Mouse (Mus musculus) kidney, adult 18-20 months (tissue): ENCODE data around the gene Fbll1.
"Not testable (repeated sequence)": the region's sequence is repeated elsewhere in the genome, so short reads cannot be mapped to it uniquely, and the experiment has no call there.

Experiments used
- DNase-seq: peaks from one replicate; pipeline ENCODE4 v3.0.0; 2021

Fbll1 gene

DNA sequence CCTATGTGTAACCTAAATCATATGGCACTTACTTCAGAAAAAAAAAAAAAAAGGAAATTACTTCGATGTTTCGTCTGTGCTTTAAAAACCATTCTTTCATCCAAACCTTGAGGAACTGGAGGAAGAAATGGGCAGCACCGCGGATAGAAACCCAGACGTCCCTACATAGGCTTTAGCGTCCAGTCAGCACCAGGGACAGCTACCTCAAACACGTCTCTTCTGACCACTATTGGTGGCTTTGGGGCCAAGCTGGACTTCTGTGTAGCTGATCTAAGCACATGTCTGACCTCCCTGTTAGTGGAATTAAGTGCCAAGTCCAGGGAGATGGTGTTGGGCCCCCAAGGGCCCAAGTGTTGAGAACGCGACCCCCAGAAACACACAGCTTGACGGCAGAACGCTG, at the start of gene Fbll1:
TSS of gene Fbll1 (minus strand) at position 11 of the 400 bp plus-strand sequence.
- DNase-seq = peak; percentile 23

DNA sequence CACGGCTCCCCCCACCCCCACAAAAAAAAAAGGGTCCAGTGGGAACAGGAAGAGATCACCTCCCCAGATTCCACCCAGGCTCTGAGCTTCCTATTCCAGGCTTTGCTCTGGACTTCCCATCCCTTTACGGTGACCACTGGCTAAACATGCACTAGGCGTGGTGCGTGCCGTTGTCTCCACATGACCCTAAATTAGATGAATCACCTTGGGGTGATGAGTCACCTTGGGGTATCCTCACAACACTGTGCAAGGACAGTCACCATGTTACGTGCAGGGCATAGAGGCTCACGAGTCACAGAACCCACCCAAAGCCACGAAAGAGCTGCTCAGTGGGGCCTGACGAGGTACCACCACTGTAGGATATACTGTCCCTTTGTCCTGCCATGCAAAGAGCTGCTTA, 45.6 kb upstream of the Fbll1 start:
- no peak for DNase-seq

DNA sequence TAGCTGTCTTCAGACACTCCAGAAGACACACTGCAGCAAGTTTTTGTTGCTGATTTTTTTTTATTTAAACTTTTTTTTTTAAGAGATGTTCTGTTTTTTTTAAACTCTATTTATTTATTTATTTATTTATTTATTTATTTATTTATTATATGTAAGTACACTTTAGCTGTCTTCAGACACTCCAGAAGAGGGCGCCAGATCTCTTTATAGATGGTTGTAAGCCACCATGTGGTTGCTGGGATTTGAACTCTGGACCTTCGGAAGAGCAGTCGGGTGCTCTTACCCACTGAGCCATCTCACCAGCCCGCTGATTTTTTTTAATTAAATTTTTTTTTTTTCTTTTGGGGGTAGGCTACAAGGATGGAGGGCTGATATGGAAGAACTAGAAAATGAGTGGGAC, 43.9 kb upstream of the Fbll1 start:
- DNase-seq = not testable (repeated sequence)

DNA sequence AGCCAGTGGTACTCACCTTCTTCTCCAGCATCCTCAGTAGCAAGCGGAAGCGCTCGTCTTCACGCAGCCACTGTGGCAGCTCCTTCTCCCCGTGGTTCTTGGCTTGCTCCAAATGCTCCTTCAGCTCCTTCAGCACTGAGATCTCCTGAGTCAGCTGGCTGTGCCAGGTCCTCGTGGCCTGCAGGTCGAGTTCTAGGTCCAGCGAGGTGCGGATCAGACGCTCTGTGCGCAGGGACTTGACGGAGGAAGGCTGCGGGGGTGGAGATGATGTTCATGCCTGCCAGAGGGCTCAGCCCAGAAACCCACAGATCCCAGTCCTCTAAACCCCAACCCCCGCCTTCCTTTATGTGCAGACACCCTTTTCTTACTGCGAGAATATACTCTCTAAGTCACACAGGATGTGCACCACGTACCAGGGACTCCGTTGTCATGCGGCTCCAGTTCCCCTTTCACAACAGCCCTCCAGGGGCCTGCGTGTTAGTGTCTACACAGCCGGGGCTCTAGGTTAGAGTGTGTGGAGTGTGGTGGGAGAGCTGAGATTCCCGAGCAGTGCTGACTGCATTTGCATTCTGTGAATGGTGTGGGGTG, 43.1 kb upstream of the Fbll1 start:
- no peak for DNase-seq

DNA sequence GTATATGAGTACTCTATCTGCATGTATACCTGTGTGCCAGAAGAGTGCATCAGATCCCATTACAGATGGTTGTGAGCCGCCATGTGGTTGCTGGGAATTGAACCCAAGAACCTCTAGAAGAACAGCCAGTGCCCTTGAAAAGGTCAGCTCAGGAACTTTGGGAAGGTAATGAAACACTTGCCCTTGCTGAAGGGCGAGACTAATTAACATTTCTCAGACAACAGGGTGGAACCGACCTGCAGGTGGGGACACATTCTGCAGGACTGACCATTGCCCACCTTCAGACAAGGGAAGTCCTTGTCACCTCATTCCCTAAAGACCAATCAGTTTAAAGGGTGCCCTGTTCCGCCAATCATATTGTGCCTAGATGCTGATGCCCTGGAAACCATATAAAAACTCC, 42.1 kb upstream of the Fbll1 start:
- not testable (repeated sequence) for DNase-seq

DNA sequence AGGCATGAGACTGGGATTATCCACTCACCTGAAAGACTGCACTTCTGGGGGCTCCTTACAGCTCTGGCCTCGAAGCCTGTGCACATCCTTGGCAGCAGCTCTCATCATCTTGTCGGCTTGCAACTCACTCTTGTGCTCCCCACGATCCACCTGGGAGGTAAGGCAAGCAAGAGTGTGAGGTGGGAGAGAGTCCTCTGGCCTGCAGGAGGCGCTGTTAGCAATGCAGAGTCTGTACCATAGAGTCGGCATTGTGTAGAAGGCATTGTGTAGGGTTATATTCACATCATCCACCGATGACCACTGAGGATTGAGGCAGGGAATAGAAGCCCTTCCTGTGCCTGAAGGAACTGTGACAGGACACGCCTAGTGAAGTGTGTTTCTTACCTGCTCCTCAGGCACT, 41.6 kb upstream of the Fbll1 start:
- DNase-seq = no peak

DNA sequence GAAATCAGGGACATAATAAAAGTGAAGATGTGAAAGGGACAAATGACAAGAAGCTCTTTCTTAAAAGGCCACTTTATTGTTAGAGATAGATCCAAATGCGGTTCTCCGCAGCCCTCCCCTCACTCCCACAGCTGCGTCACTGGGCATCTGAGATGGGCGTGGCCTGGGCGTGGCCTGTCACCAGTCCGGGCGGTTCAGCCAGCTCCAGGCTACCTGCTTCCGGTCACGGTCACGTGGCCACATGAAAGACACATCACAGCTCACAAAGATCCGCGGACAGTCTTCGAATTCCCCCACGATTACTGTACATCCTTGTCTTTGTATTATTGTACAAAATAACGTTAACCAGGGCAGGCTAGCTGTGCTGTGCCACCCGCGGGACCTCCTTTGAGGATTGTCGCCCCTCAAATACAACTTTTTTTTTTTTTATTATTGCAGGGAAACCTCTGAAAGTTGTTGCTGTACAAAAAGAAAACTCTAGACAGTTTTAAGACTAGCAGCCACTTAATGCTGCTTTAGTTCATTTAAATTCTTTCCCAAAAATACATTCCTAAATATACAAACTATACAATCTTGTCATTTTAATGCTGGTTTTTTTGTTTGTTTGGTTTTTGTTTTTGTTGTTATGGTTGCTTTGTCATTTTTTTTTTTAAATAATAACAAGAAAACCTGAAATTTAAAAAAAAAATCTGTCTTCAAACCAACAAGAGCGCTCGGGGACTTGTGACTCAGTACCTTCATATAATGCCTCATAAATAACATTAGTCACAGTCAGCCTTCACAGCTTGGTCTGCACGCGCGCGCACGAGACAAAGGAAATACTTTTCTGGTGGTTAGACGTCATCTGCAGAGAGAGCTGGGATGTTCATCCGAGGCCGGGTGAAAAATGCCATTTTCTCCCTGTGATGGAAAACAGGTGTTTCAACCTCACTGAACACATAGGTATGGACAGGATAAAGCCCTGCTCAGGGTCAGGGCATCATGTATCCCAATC, 40.0 kb upstream of the Fbll1 start:
- DNase-seq = peak; percentile 83

DNA sequence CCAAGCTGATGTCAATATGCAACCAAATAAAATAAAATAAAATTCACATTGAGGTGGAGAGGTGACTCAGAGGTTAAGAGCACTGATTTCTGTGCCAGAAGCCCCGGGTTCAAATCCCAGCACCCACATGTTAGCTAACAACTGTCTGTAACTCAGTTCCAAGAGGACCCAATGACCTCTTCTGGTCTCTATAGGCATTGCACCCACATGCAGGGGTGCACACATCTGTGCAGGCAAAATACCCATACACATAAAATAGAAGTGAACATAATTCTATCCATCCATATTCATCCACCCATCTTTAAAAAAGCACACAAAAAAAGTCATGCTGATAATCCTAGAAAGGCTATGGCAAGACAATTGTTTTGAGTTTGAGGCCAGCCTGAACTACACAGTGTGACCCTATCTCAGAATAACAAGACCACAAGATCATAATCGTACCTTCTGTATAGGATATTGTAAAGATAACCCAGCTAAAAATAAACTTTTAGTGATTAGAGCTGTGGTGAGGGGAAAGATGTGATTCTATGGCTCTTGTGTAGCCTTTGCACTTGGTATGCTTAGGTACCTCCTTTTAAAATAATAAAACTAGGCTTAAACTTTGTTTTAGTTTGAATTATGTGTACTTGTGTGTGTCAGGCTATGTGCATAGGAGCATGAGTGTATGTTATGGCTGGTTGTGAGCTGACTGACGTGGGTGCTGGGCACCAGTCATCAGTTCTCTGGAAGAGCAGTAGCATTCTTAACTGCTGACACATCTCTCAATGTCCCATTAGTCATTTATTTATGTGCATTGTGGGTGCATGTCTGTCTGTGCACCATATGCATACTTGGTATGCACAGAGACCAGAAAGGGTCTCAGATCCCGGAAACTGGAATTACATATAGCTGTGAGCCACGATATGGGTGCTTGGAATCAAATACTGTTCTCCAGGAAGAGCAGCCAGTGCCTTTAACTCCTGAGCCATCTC, 38.8 kb upstream of the Fbll1 start:
- DNase-seq = no peak

DNA sequence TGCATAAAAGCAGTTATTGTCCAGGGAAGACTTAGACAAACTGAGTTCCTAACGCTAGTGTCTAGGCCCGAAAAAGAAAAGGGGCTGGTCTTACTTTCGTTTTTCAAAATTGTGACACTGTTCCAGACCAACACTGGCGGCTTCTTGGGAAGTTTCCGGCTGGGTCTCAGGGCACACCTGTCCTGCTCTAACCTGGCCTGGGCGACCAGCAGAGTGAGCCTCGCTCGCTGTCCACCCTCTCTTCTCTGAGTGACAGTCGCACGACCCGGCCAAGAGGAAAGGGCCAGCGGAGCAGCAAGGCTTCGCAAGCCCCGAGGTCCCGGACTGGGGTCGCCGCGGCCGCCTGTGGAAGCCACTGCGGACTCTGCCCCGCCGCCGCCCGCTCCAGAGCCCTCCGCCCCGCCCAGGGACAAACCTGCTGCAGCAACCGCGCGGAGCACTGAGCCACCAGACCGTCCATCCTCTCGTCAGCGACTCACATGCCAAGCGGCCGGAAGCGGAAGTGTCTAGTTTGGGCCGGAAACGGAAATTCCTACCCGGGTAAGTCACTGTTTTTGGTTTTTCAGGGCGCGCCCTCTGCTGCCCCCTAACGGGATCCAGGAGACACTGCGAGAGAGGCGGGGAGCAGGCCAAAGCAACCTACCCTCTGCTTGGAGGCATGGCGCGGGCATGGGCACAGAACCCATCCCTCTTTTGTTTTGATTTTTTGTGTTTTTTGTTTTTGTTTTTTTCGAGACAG, 35.5 kb upstream of the Fbll1 start, which contains the start of gene Rars:
TSS of gene Rars (minus strand) at position 485 of the 739 bp plus-strand sequence.
- peak; percentile 94 for DNase-seq

DNA sequence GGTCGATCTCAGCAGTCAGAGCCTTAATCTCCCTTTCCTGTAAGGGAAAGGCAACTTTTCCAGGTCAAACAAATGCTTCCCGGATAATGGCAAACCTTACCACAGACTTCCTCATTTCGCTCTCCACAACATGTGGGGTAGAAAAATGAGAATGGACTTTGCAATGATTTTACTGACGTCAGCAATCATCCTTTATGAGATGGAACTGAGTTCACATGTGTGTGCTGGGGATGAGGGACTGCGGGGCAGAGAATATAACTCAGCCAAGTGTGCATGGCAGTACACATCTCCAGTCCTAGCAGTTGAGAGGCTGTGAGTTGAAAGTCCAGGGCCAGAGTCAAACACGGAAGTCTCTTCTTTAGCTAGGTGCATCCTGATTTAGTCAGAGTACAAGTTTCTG, 34.6 kb upstream of the Fbll1 start:
- DNase-seq = no peak

DNA sequence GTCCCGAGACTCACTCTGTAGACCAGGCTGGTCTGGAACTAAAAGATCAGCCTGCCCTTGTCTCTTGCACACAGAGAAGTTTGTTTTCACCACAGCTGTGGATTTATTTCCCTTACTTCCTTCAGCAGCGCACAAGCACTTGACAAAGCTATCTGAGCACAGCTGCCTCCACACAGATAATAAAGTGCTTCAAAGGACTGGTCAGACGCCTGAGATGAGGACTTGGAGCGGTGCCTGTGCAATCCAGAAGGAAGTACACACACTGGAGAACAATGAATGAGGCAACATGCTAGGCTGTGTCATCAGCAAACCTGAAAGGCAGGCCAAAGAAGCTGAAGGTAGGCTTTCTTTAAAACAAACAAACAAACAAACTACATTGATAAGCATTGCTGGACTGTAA, 33.5 kb upstream of the Fbll1 start:
- no peak for DNase-seq

DNA sequence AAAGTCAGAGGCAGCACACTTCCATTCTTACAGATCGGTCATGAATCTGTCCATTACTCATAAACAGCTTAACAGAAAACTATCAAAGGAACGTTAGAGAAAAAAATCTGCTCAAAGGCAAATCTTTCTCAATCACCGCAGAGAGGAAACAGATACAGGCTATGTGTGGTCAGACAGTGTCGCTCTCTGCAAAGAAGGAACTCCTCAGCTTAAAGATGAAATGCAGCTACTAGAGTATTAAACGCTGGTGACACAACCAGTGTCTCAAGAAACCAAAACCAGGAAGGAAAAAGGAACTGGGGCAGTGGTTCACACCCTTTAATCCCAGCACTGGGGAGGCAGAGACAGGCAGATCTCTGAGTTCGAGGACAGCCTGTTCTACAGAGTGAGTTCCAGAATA, 29.0 kb upstream of the Fbll1 start:
- DNase-seq = no peak

DNA sequence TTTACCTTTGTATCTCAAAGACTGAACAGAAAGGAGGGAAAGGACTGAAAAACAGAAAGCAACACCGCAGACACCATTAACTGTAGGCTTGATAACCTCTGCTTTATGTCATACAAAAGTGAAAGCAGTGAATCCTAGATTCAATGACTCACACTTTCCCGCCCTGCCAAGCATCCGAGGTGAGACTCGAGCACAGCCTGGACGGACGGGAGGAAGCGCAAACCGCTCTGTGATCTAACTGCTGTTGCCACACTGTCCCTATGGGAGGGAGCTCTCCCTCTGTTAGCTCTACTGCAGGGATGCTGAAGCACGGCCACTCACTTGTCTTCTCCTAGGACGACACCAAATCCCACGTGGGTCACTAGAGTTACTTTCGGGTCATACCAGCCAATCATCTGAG, 17.6 kb upstream of the Fbll1 start:
- no peak for DNase-seq

DNA sequence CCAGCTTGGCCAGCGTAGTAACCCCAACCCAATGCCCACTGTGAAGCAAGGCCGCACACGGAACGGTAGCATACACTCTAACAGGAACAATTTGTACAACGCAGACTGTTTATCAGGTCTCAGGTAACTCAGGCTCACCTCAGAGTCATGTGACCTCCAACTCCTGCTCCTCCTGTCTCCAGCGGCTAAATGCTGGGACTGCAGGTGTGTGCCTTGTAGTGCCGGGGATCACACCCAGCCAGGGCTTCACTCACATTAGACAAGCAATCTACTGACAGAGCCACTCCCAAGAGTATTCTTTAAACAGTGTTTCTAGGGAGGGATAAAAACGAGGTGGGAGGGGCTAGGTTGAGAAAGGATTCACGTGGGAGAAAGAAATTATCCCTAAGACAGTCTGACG, 12.8 kb upstream of the Fbll1 start:
- DNase-seq = no peak

DNA sequence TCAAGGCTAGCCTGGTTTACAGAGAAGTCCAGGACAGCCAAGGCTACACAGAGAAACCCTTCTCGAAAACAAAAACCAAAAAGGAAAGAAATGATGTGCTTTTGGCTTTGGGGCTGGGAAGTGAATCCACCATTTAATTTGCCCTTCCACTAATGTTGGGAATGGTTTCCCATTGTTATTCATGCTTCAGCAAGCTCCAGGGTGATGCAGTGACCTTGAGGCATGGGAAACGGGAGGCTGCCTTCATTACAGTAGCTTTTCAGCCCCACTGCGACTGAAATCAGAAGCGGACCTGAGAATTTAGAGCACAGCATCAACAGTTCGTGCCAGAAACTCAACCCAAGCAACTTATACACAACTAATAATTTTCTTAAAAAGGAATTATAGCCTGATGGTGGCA, 2.6 kb upstream of the Fbll1 start:
- no peak for DNase-seq

DNA sequence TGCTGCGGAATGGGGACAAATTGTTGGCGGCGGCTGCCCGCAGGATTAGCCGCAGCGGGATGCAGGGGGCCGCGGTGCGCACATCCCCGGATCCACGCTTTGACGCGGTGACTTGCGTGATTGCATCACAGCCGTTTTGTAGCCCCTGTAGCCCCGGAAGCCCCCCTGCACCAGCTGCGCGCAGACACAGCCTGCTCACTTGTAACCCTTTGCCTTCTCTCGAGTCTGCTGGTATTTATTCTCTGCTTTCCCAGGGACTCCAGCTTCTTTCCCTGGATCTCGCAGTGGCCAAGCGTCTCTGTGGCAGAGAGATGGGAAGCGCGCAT, 226 bp downstream of the Fbll1 start:
- no peak for DNase-seq

DNA sequence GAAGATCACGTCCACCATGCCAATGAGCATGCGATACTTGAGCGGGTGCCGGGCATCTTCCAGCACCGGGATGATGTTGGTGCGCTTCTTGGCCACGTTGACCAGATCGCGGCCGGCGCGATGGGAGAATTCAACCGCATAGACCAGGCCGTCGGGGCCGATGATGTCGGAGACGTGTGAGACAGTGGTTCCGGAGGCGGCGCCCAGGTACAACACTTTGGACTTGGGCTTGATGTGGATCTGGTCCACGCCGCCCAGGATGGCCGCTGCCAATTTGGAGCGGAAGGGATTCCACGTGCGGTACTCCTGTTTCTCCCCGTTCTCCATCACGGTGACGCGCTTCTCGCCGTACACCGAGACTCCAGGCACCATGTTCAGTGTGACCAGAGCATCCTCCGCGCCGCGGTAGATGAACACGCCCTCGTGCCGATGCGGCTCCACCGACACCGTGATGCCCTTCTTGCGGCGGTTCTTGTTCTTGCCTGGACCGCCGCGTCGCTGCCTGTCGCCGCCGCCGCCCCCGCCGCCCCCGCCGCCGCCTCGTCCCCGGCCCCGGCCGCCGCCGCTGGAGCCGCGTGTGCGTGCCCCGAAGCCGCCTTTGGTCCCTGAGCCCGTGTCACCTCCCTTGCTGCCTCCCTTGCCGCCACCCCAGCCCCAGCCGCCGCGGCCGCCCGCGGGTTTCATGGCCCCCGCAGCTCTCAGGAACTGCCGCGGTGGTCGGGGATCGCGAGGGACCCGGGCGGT, 761 bp downstream of the Fbll1 start:
- DNase-seq = no peak

DNA sequence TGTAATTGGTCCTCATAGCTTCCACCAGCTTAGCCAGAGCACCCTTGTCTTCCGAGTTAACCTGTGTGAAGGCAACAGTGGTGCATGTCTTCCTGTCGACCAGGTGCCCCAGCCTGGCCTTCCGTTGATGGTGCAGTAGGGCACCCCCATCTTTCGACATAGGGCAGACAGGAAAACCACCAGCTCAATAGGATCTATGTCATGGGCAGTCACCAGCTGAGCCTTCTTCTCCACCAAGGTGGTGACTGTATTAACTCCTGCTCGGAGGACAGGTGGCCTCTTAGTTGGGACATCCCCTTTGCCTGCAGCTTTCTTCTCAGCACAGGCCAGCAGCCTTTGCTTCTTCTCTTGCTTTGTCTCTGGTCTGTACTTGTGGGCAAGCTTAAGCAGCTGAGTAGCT, 5.9 kb downstream of the Fbll1 start:
- not testable (repeated sequence) for DNase-seq

DNA sequence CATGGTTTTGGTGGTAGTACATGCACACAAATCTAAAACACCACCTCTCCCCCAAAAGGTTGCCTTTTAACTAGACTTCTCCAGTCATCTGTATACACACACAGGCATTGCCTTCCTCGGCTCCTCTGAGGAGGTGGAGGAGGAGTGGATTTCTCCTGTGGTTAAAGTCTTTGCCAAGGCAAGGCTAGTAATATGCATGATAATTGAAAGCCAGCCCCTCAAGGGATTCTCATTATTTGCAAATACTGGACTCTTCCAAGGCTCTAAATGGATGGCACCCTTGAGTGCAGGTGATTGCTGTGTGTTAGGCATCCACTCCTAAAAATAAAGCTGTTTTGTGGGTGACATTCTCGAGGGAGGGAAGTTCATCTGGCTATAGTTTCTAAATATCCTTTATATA, 10.2 kb downstream of the Fbll1 start:
- DNase-seq = no peak

DNA sequence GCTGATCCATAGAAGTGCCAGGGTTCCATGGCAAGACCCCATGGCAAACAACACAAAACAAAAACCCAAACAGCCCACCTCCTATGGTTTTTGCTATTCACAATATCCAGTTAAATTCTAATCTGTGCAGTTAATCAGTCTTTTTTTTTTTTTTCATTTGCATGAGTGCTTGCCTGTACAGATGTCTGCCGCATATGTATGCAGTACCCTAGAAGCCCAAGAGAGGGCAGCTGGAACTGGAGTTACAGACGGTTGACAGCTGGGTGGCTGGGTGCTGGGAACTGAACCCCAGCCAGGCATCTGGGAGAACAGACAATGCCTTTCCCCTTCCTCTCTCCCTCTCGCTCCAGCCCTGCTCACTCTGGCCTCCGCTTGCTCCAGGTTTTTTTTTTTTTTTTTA, 14.1 kb downstream of the Fbll1 start:
- DNase-seq = no peak

DNA sequence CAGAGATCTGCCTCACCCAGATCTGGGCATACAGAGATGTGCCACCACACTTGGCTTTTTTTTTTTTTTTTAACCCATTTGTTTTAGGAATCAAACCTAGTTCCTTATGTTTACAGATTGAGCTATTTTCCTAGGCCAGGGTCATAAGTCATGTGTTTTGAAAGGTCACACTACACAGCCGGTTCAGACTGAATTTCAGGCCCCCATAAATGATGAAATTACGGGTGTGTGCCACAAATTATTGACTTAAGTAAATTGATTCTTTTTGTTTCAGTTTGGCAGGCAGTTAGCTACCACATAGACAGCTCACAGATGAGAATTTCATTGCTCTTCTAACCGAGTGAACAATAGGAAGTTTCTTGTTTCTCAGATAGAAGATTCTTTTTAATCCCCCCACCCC, 14.7 kb downstream of the Fbll1 start:
- DNase-seq = no peak

DNA sequence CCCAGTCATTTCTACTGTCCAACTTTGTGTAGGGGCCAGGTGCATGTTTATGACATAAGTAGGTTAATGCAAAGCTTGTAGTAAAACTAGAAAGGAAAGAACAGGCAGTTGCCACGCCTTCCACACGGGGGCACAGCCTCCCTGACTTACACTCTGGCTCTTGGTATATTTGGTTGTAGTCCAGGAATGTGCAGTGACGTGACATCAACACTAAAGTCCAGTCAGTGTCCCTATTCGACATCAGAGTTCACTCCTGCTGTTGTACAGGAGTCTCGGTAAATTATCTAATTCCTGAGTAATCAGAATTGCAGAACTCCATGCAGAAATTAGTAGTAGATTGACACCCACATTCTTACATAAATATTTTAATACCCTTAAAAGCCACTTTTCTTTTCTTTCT, 15.6 kb downstream of the Fbll1 start:
- DNase-seq = peak; percentile 28
